Mouse (Mus musculus): Measurements from ENCODE around the gene Ndufaf2.

Ndufaf2 gene

DNA sequence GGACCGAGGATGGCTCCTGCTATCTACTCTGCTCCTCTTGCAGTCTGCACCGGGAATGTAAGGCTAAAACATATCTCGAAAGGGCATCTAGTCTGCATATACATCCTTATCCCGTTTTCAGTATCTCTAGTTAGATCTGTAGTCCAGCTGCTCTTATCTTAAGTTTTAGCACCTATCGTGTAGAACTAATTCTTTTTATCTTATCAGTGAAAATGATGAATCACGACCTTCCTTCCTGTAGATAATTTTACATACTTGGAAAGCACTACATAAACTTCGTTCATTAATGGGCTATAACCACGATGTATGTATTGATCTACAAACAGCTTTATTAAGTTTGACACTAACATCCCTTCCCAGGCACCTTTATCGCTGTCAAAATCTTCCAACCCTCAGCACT lies 118.5 kb downstream of the Ndufaf2 start:
- DNase-seq (ENCODE audit: low read depth, low spot score) = no peak

DNA sequence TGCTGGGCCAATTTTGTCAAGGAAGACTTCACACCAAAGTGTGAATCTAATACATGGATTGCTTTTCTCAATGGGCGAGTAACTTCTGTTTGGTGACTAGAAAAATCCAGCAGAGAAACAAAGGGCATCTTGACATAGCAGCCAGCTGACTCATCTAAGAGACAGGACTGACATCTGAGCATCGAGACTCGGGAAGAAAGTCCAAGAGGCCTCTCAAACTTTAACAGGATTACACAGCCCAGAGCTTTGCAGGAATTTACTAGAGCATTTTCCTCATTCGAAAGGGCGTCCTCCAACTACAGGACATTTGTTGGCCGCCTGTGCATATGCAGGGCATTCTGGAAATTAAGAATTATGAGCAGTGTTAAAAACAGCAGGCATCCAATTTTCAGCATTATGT lies 119.0 kb downstream of the Ndufaf2 start:
- DNase-seq (ENCODE audit: low read depth, low spot score) = no peak

DNA sequence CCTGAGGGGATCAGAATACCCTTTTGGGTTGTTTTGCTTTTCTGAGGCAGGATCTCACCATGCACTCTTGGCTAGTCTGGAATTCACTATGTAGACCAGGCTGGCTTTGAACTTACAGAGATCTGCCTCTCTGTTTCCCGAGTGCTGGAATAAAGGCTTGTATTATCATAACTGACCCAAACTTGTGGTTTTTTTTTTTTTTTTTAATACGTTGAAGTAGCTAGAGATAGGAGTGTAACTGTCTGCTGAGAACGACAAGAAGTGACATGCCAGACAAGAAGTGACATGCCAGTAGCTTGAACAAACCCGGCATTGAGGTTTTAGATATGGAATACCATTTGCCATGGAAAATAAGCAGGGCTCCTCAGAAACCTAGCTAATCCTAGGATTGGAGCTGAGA lies 125.6 kb downstream of the Ndufaf2 start:
- no peak for DNase-seq (ENCODE audit: low read depth, low spot score)

DNA sequence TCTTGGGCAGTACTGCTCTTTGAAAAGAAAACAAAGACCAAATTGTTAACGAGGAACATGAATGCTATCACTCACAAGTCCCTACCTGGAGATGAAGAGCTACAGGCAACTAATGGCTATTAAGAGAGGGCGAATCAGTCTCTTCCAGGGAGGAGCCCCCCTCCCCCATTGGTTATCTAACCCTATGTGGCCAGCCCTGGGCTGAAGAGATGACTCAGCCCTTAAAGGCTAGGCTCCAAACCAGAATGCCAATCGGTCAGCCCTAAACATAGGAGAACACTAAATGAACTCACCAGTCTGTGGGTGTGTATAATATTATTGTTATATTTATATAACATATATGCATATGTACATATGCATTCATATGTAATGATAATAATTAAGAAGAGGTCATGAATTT lies 132.6 kb downstream of the Ndufaf2 start:
- no peak for DNase-seq (ENCODE audit: low read depth, low spot score)

DNA sequence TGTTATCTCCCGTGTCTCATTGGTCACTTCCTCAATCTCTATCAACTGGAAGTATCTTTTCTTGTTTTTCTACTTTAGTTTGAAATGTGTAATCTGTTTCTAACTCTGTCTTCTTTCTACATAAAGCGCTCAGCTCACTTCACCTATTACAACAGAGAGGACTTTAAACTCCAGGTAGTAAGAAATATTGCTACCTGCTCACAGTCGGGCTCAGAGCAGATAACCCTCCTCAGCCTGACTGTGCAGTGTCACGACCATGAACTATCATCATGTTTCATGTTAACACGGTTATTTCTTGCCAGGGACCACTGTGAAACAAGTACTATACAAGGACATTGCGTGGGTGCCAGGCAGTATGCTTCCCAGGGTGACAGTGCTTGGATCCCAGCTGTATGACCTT lies 141.1 kb downstream of the Ndufaf2 start:
- no peak for DNase-seq (ENCODE audit: low read depth, low spot score)

DNA sequence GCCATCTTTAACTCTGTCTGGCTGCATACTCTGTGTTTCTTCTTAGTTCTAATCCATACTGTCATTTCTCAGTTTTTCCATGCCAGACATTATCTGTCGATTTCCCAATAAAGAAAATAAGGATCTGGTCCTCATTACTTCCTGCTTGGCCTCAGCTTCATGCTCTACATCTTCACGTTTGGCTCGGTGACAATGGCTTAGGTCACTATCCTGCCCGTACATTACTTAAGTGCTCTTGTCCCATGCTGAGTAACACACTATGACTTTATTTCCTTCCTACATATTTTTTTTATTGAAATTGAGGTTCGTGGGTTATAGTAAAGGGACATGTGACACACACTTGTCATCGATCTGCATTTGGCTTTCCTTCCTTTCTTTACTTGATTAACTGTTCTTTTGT lies 143.3 kb downstream of the Ndufaf2 start:
- no peak for DNase-seq (ENCODE audit: low read depth, low spot score)

DNA sequence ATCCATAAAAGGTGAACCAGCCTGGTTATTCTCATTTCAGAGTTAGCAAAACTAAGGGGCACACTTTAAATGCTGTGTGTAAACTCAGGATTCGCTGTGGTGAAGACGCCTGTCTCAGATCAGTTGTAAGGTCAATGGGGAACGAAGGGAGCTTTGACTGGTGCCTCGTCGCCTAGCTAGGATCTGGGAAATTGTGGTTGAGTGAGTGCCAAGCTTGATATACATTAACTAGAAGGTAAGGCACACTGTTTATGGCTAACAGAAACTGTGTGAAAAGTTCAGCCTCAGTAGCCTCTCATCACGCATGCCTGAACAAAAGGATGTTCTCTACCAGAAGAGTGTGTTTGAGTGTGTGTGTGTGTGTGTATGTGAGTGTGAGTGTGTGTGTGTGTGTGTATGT lies 144.6 kb downstream of the Ndufaf2 start:
- no peak for DNase-seq (ENCODE audit: low read depth, low spot score)

DNA sequence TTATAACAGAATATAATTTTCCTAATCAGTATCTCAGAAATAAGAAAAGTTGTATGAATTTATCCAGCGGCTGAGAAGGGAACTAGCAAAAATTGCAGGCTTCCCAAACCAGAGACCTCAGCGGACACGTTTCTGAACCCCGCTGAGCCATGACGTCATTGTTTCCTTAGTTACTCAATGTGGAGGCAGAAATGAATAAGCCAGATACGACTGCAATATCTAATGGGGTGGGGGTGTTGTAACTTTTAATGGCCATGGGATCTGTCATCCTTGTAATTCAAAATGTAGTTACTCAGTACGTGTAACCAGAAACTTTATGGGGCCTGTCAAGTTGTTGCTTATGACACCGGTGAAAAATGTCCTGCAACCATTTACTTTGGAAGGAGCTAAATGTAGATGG lies 145.3 kb downstream of the Ndufaf2 start:
- no peak for DNase-seq (ENCODE audit: low read depth, low spot score)

DNA sequence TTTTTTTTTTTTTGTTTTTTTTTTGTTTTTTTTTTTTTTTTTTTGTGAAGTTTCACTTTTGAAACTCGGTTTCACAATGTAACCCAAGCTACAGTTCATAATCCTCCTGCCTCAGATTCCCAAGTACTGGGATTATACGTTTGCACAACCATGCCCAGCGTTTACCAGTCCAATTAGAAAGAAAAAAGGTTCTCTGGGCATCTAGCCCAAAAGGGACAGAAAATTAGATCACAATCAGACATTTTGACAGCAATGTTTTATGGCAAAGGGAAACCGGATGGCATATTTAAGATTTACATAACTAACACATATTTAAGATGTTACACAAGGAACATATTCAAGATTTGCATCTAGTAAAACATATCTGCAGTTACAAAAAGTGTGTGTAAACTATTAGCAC lies 150.6 kb downstream of the Ndufaf2 start:
- no peak for DNase-seq (ENCODE audit: low read depth, low spot score)

DNA sequence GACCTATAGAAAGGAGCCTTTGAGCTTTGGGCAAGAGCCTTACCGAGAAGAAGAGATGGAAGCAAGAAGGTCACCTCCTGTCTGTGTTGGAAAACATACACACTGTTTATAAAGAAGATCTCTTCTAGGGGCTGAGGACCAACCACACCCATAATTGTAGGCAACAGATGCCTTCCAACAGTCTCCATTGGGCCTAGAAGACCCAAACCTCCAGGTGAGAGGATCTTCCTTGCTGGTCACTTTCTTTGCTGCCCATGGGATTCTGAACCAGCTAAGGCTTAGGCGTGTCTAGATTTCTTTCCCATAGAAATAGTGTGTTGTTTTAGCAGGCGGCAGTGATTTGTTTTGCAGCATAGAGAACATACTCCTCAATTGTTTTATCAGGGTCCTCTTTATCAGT lies 162.1 kb downstream of the Ndufaf2 start:
- DNase-seq (ENCODE audit: low read depth, low spot score) = no peak

DNA sequence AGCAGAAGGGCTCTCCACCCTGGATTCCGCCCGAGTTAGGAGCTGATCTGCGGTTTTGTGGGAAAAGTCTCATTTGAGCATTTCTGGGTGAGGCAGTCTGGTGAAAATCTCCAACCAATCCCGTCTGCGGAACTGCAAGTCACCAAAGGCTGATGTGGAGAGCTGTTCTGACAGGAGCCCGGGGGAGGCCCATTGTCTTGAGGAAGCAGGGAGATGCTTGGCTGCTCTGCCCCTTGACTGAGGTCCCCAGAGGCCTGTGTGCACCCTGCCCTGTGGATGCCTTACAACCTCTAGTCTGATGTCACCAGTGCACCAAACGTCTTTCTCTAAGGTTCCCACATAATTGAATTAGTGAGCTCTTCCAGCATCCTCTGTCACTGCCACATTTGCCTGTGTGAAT lies 163.2 kb downstream of the Ndufaf2 start:
- DNase-seq (ENCODE audit: low read depth, low spot score) = no peak

DNA sequence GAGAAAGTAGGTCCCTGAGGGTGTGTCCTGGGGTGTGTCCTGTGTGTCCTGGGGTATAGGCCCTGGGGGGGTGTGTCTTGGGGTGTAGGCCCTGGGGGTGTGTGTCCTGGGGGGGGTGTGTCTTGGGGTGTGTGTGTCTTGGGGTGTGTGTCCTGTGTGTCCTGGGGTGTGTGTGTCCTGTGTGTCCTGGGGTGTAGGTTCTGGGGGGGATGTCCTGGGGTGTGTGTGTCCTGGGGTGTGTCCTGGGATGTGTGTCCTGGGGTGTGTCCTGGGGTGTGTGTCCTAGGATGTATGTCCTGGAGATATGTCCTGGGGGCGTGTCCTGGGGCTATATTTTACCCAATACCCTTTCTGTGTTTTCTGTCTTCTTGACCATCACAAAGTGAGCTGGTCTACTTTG lies 165.8 kb downstream of the Ndufaf2 start:
- no peak for DNase-seq (ENCODE audit: low read depth, low spot score)

DNA sequence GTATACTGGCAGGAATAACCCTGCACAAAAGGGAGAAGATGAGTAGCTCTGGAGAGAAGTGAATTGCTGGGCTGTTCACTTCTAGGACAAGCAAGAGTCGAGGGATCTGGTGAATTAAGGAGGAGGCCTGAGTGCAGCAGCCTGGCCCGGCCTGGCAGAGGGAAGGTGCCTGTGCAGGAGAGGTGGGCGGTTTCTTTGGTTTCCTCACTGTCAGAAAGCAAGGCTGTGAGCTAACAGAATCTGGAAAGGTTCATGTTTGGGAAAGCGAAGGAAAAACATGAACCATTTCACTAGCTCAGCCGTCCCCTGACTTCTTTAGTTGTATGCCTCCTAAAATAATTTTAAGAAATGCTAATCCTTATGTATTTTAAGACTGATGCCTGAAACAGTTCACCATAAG lies 173.8 kb downstream of the Ndufaf2 start:
- no peak for DNase-seq (ENCODE audit: low read depth, low spot score)

DNA sequence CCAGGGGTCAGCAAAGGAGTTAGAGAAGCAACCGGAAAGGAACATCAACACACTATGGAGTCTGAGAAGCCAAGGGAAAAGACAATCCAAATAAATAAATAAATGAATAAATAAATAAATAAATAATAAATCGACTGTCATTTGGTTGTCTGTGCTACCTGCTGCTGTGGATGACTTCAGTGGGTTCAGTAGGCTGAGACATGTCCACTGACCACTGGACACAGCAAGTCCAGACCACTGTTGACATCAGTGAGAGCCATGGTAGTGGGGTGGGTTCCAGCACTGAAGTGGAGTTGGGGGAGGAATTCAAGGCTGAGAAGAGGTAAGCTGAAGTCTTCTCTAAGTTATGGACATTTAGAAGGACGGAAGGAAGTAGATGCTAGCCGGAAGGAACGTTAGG lies 174.2 kb downstream of the Ndufaf2 start:
- no peak for DNase-seq (ENCODE audit: low read depth, low spot score)

DNA sequence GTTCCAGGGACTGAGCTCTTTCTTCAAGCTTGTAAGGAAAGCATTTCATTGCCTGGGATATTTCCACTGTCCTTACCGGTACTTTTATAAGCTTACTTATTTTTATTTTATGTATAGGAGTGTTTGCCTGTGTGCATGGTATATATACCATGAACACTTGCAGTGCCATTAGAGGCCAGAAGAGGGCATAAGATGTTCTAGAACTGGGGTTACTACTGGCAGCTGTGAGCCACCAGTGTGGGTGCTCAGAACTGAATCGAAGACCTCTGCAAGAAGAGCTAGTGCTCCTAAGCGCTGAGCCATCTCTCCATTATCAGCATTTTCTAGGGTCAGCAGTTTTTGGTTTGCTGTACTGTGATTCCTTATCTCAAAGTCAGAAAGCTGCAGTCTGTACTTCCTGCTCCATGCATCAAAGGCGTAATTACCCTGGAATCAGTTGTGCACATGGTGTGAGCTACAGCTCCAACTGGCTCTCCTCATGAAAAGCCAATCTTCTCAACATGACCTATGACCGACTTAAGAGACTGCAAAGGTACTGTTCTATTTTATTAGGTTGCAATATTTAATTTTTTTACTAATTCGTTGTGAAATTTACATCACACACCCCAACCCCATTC lies 175.1 kb downstream of the Ndufaf2 start:
- no peak for DNase-seq (ENCODE audit: low read depth, low spot score)

DNA sequence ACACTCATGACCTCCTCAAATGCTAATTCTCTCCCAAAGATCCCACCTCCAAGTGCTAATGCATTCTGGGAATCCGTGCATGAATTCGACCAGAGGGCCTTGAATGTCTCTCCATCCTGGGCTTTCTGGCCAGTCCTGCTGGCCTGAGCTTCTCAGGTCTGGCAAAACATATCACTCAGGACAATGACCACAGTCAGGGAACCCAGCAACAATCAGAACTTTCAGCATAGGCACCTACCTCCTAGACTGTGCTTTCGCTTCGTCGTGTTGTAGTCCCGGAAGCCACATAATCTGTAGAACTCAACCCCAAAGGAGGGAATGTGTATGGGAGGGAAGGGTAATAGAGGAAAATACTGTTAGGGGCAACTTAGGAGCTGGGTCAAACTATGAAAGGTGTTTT lies 179.0 kb downstream of the Ndufaf2 start:
- no peak for DNase-seq (ENCODE audit: low read depth, low spot score)

DNA sequence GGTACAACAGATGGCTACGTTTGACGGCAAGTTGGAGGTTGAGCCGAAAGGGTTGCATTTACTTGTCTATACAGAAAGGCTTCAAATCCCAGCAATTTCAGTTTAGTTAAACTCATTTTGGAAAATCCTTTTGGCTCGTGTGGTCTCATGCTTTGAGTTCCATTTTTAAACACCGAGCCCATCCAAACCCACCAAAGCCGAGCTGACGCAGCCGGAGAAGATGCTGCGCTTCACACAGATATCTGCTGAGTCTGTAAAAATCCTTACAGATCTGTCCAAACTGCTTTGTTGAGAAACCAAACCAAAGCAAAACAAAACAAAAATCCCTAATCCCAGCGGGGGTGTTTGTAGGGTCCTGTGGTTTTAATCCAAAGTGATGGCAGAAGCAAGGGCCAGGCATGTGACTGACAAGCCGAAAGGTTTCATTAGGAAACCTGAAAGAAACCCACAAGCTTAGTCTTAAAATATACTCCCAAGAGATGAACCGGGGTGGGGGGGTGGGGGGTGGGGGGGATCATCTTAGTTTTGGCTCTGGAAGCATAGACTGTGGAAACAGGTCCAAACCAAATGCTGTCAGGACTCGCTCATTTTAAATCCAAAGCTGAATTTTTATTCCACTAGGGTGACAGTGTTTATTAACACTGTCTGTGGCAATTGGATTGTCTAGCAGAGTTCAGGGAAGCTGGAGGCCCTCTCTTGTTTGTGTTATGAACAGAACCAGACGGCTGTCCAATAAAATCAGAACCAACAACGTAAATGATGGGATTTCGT lies 181.4 kb downstream of the Ndufaf2 start:
- DNase-seq (ENCODE audit: low read depth, low spot score) = no peak

DNA sequence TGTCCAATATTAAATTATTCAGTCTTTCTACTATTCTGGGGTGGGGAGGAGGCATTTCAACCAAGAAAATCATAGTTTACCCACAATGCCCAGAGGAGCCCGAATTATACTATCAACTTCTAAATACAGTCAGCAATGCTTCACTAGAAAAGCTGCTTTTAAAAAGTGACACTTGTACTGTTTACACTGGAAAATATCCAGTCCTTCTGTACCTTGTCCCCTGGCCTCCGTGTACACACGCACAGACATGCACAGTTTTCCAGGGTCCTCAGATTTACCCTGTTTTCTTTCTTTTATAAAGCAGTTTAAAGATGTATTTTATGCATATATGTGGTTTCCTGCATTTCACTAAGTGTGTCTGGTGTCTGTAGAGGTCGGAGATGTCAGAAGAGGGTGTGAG lies 186.0 kb downstream of the Ndufaf2 start:
- DNase-seq (ENCODE audit: low read depth, low spot score) = no peak

DNA sequence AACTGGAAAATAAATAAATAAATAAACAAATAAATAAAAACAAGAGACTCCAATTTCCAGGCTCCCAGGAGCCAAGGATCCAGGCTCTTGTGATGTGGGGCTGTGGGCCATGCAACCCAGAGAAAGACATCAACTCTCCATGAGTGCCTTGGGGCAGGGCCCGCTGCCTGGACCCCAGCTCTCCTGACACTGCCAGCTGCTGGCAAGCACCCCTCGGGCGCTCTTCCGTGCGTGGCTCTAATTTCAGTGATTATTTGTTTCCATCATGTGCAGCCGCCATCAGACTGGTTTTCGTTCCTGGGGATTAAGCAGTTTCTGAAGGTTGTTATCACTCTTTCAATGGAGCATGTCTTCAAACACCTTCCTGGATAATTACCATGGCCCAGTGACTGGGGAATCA lies 186.6 kb downstream of the Ndufaf2 start:
- DNase-seq (ENCODE audit: low read depth, low spot score) = no peak

DNA sequence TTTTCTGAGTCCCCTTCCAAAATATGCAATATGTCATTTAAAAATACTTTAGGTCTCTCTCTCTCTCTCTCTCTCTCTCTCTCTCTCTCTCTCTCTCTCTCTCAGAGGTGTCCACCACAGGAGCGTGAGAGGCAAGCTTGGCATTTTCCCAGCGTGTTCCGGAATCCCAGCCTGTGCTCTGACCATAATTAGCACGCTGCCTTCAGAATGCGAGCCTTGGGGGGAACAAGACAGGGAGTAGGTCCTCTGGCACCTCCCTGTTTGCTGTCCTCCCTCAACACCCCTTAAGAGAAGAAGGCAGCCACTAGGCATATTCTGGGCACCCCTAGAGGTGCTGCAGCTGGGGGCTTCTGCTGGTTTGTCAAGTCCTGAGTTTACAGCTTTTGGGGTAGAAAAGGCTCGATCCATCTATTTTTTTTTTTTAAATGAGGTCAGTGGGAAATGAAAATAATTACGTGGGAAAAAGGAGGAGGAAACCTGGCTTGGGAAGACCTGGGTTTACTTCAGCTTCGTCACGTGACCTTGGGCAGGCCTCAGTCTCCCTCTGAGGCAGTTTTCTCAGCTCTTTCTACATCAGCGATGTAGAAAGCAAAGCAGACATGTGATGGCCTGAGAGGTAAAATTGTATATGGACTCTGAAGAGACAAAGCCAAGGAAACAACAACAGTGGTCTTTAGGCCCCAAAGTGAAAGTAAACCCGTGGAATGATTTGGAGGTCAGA lies 187.8 kb downstream of the Ndufaf2 start:
- no peak for DNase-seq (ENCODE audit: low read depth, low spot score)

DNA sequence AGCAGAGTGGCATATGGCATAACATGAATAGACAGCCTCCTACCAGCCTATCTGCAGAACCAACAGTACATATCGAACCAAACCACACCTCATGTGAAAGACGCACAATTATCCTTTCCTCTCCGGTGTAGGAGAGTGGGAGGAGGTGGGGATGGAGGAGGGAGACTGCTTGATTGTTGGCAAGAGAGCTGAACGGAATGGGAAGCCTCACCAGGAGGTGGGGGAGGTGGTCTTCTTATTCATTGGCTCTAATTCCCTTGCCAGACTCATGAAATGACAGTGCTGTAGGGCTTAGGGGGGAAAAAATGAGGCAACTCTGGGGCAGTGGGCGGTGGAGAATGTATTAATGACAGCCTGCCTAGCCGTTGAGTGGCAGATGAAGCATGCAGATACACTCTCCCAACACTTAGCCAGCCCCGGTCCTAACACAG lies 188.4 kb downstream of the Ndufaf2 start:
- DNase-seq (ENCODE audit: low read depth, low spot score) = no peak

DNA sequence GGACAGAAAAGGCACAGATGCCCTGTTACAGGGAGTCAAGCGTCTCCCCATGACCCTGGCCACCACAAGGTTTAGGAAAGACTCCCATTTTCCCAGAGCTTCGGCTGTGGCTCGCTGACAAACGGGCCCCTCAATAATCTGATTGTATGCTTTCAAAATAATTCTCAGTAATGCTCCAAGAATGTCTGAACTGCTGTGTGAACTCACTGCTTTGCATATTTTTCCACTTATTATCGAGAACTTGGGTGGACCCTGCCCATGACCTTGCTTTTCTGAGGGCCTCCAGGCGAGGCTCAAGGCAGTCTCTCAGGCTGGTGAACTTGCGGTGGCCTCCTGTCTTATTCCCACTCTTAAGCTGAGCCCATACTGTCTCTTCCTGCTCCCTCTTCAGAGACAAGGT lies 193.8 kb downstream of the Ndufaf2 start:
- DNase-seq (ENCODE audit: low read depth, low spot score) = no peak

DNA sequence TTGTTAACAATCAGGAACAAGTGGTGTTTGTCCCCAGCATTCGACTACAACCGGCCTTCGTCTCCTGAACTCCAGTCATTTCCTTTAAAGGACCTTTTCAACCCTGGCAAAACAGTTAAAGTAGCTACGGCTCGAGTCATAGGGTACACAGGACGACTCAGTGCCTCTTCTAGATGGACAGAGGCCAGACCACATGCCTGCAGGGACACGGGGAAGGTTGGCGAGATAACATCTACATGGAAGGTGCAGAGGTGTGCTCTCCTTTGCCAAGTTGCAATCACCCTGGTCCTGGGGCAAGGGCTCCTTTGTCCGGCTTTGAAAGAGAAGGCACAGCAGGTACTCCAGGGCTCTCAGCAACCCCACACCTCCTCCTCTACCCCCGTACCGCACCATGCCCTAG lies 195.0 kb downstream of the Ndufaf2 start:
- DNase-seq (ENCODE audit: low read depth, low spot score) = no peak
